Mouse (Mus musculus): ENCODE measurements around the gene Fip1l1. TPM values are rescaled to one million over a fixed set of nuclear protein-coding genes. Genes with fewer than 3 reads are reported as not detected.

Gene Fip1l1
- polyA plus RNA-seq, 1 experiment from 2014 or later, result 85.1 TPM

GRCm38 (mm10) chr5:74618573-74619059 lies 83.4 kb downstream of the Fip1l1 start:
- Histone ChIP-seq H3K4me3 (replicated peaks) (no peak overlapping the region), H3K27me3 (no peaks in the 10 kb centered on the region), H3K27ac (no peak overlapping the region), H3K4me2 (replicated peaks) (no peak overlapping the region), H3K9me3 (no peaks in the 10 kb centered on the region), H3K36me3 (no peaks in the 10 kb centered on the region), H3K9ac (replicated peaks) (no peak overlapping the region), H3K4me1 (replicated peaks) (no peaks in the 10 kb centered on the region)
- ATAC-seq, result no peak
- WGBS, result 76% methylated on average over 3 of the region's 3 CpGs

DNA sequence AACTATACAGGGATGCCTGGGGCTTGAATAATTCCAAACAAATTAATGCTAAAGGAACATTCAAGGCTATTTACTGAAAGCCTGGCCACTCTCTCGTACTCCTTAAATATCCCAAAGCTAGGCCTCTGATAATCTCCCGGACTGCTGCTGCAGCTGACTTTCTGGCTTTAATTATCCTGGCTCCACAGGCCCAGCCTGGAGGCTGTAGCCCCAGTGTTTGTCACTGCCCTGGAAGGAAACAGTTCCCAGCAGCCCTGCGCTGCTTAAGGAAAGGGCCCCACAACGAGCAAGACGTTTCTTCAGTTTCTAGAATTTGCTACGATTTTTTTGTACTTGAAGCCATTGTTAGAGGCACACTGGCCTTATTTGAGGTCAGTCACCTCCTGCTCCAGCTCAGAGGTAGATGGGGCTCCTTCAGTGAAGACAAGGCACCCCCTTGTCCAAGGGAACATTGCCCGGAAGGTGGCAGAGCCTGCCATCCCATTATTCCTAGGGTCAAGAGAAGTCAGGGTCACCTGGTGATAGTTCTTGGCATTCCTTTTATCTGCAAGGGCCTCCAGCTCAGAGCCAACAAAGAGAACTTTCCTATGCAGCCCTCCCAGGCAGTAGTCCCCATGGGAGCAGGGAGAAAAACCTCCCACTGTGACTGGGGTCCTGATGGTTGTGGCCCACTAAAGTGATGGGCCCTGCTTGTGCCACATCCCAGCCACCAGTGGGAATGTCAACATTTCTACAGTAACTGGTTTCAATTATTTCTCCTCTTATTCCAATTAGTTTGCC lies 86.6 kb downstream of the Fip1l1 start:
- H3K4me1 ChIP-seq (replicated peaks), result no peaks in the 10 kb centered on the region
- WGBS, result 50% methylated on average over 7 of the region's 7 CpGs

GRCm38 (mm10) chr5:74623316-74624000 lies 88.2 kb downstream of the Fip1l1 start:
- Histone ChIP-seq H3K27ac (no peak overlapping the region), H3K9me3 (no peaks in the 10 kb centered on the region), H3K27me3 (no peaks in the 10 kb centered on the region), H3K4me1 (replicated peaks) (no peaks in the 10 kb centered on the region), H3K4me2 (replicated peaks) (no peak overlapping the region), H3K36me3 (no peaks in the 10 kb centered on the region), H3K9ac (replicated peaks) (no peak overlapping the region), H3K4me3 (replicated peaks) (no peak overlapping the region)
- no peak for ATAC-seq
- WGBS, result 95% methylated on average over 14 of the region's 14 CpGs

More for the DNA sequence above, 86.6 kb downstream of the Fip1l1 start:
- no peaks in the 10 kb centered on the region for H3K9me3 ChIP-seq
- H3K4me2 ChIP-seq (replicated peaks), result no peak overlapping the region
- no peak overlapping the region for H3K4me3 ChIP-seq (replicated peaks)
- H3K27ac ChIP-seq, result no peak overlapping the region
- no peaks in the 10 kb centered on the region for H3K27me3 ChIP-seq
- no peak for ATAC-seq
- no peak overlapping the region for H3K9ac ChIP-seq (replicated peaks)
- H3K36me3 ChIP-seq, result no peaks in the 10 kb centered on the region

DNA sequence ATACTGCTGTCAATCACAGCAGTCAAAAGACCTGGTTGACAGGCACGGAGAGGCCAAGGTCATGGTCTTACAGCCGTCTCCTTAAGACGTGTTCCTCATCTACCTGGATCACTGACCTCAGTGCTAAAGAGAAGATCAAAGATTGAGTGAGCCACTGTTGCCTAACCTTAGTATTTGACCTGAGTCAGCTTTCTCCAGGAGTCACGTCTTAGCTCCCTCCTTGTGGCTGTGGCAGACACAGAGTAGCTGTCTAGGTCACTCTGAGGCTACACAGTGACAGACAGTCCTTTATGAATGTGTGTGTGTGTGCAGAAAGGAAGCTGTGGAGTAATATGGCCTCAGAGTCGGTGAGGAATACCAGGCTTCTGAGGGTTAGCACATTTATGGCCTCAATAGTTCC lies 89.1 kb downstream of the Fip1l1 start:
- no peak overlapping the region for H3K4me2 ChIP-seq (replicated peaks)
- no peaks in the 10 kb centered on the region for H3K36me3 ChIP-seq
- H3K27ac ChIP-seq, result no peak overlapping the region
- no peak overlapping the region for H3K4me3 ChIP-seq (replicated peaks)
- no peaks in the 10 kb centered on the region for H3K4me1 ChIP-seq (replicated peaks)
- WGBS, result 67% methylated on average over 5 of the region's 5 CpGs
- ATAC-seq, result no peak
- no peaks in the 10 kb centered on the region for H3K27me3 ChIP-seq
- H3K9me3 ChIP-seq, result no peaks in the 10 kb centered on the region
- no peak overlapping the region for H3K9ac ChIP-seq (replicated peaks)

DNA sequence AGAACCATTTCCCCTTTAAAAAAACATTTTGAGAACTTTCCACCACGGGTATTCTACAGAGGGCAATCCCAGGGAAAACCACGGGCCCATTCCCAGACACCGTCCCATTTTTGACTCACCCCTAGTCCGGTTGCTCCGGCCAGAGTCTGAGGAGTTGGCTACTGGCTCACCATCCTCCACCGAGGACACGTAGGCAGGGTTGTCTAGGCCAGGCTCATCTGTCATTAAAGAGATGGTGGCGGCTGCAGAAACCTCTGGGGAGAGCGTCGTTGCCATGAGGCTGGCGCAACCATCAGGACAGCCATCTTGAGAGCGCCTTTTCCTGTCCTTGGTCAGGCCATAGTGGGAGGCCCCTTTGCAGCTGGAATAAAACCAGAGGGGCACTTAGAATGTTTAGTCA lies 92.8 kb downstream of the Fip1l1 start:
- Histone ChIP-seq H3K9ac (replicated peaks) (no peak overlapping the region), H3K27ac (no peak overlapping the region), H3K4me1 (replicated peaks) (no peaks in the 10 kb centered on the region), H3K4me2 (replicated peaks) (no peak overlapping the region), H3K27me3 (no peaks in the 10 kb centered on the region), H3K36me3 (no peaks in the 10 kb centered on the region), H3K4me3 (replicated peaks) (no peak overlapping the region), H3K9me3 (no peaks in the 10 kb centered on the region)
- no peak for ATAC-seq
- 94% methylated on average over 12 of the region's 12 CpGs for WGBS

GRCm38 (mm10) chr5:74632369-74633114 lies 97.3 kb downstream of the Fip1l1 start:
- Histone ChIP-seq H3K27ac (no peak overlapping the region), H3K4me2 (replicated peaks) (no peak overlapping the region), H3K4me1 (replicated peaks) (no peaks in the 10 kb centered on the region), H3K9ac (replicated peaks) (no peak overlapping the region), H3K4me3 (replicated peaks) (no peak overlapping the region), H3K36me3 (no peaks in the 10 kb centered on the region), H3K27me3 (no peaks in the 10 kb centered on the region), H3K9me3 (no peaks in the 10 kb centered on the region)
- 70% methylated on average over 17 of the region's 17 CpGs for WGBS
- ATAC-seq, result no peak

DNA sequence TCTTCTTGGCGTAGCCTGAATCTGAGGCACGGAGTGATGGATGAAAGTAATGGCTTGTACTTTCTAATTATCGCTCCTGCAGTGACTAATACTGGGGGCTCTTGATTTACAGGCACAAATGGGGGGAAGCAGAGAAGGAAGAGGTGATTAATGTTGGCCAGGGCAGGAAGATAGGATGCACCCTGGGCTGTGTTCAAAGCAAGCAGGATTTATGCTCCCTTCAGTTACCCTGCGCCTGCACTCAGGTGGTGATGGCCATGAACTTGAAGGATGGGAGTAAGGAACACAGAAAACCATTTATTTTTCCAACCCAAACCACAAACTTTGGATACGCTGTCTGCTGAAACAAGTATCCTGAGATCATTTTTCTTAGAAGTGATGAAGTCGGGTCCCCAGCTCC lies 98.2 kb downstream of the Fip1l1 start:
- 88% methylated on average over 6 of the region's 6 CpGs for WGBS
- Histone ChIP-seq H3K4me1 (replicated peaks) (no peaks in the 10 kb centered on the region), H3K9ac (replicated peaks) (no peak overlapping the region), H3K27ac (no peak overlapping the region), H3K27me3 (no peaks in the 10 kb centered on the region), H3K9me3 (no peaks in the 10 kb centered on the region), H3K36me3 (no peaks in the 10 kb centered on the region), H3K4me3 (replicated peaks) (no peak overlapping the region), H3K4me2 (replicated peaks) (no peak overlapping the region)
- no peak for ATAC-seq

DNA sequence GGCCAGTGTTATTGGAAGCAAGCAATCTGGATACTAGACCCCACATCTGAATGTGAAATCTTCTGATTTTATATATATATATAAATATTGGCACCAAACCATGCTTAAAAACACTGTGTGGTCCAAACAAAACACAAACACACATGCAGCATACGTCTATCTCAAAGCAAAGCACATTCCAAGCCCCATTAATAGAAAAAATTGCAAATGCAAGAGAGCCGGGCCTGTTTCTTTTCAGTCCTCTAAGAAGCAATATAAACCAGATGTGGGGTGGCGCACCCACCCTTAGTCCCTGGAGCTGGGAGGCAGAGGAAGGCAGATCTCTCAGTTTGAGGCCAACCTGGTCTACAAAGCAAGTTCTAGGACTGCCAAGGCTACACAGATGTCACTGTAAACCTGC lies 99.1 kb downstream of the Fip1l1 start:
- no peaks in the 10 kb centered on the region for H3K9me3 ChIP-seq
- WGBS, result 91% methylated on average over 3 of the region's 3 CpGs

GRCm38 (mm10) chr5:74639516-74639915 lies 104.3 kb downstream of the Fip1l1 start:
- H3K4me1 ChIP-seq (replicated peaks), result no peaks in the 10 kb centered on the region
- H3K4me3 ChIP-seq (replicated peaks), result no peak overlapping the region
- no peak overlapping the region for H3K4me2 ChIP-seq (replicated peaks)
- no peaks in the 10 kb centered on the region for H3K9me3 ChIP-seq
- H3K27ac ChIP-seq, result no peak overlapping the region
- ATAC-seq, result no peak
- no peak overlapping the region for H3K9ac ChIP-seq (replicated peaks)
- no peaks in the 10 kb centered on the region for H3K27me3 ChIP-seq
- WGBS, result 93% methylated on average over 6 of the region's 6 CpGs
- H3K36me3 ChIP-seq, result no peaks in the 10 kb centered on the region

More for the DNA sequence above, 99.1 kb downstream of the Fip1l1 start:
- H3K4me2 ChIP-seq (replicated peaks), result no peak overlapping the region
- H3K27ac ChIP-seq, result no peak overlapping the region
- no peaks in the 10 kb centered on the region for H3K36me3 ChIP-seq
- no peaks in the 10 kb centered on the region for H3K27me3 ChIP-seq
- no peak for ATAC-seq
- no peak overlapping the region for H3K4me3 ChIP-seq (replicated peaks)
- no peak overlapping the region for H3K9ac ChIP-seq (replicated peaks)
- no peaks in the 10 kb centered on the region for H3K4me1 ChIP-seq (replicated peaks)

- Histone ChIP-seq H3K4me2 (replicated peaks) (no peak overlapping the region), H3K27me3 (no peaks in the 10 kb centered on the region), H3K9me3 (no peaks in the 10 kb centered on the region), H3K4me1 (replicated peaks) (no peaks in the 10 kb centered on the region), H3K27ac (no peak overlapping the region), H3K4me3 (replicated peaks) (no peak overlapping the region), H3K36me3 (no peaks in the 10 kb centered on the region), H3K9ac (replicated peaks) (no peak overlapping the region)
- ATAC-seq, result no peak
- 92% methylated on average over 4 of the region's 4 CpGs for WGBS
Measured at GRCm38 (mm10) chr5:74640504-74640903, 105.3 kb downstream of the Fip1l1 start.

GRCm38 (mm10) chr5:74641000-74641399 lies 105.8 kb downstream of the Fip1l1 start:
- WGBS, result 58% methylated on average over 6 of the region's 6 CpGs

GRCm38 (mm10) chr5:74642291-74642690 lies 107.0 kb downstream of the Fip1l1 start:
- no peak overlapping the region for H3K4me3 ChIP-seq (replicated peaks)
- ATAC-seq, result no peak
- no peaks in the 10 kb centered on the region for H3K9me3 ChIP-seq
- 86% methylated on average over 2 of the region's 2 CpGs for WGBS
- no peak overlapping the region for H3K27ac ChIP-seq
- no peaks in the 10 kb centered on the region for H3K27me3 ChIP-seq
- H3K4me2 ChIP-seq (replicated peaks), result no peak overlapping the region
- H3K9ac ChIP-seq (replicated peaks), result no peak overlapping the region
- H3K36me3 ChIP-seq, result no peaks in the 10 kb centered on the region
- H3K4me1 ChIP-seq (replicated peaks), result no peaks in the 10 kb centered on the region

More at GRCm38 (mm10) chr5:74641000-74641399, 105.8 kb downstream of the Fip1l1 start:
- H3K4me2 ChIP-seq (replicated peaks), result no peak overlapping the region
- no peak overlapping the region for H3K27ac ChIP-seq
- H3K36me3 ChIP-seq, result no peaks in the 10 kb centered on the region
- H3K9me3 ChIP-seq, result no peaks in the 10 kb centered on the region
- no peaks in the 10 kb centered on the region for H3K4me1 ChIP-seq (replicated peaks)
- H3K27me3 ChIP-seq, result no peaks in the 10 kb centered on the region
- no peak for ATAC-seq
- no peak overlapping the region for H3K4me3 ChIP-seq (replicated peaks)
- H3K9ac ChIP-seq (replicated peaks), result no peak overlapping the region
